Mouse (Mus musculus) urinary bladder, adult 2 months (tissue): ENCODE results near the gene Timm17b. TPM values are rescaled to one million over a fixed set of nuclear protein-coding genes. Genes with fewer than 3 reads are reported as not detected.

Experiments
- DNase-seq: peaks from one replicate; pipeline ENCODE4 v3.0.0; 2022; ENCODE audit warnings: low spot score
- polyA plus RNA-seq: library from polyadenylated mRNA; depleted of rRNA; stranded (reverse); fragments of >200 nt; gene quantifications from 2 replicates; pipeline ENCODE4 v1.2.3, GENCODE M21; 2012; rRNA removed

Timm17b gene
- polyA plus RNA-seq, 1 experiment: 22.2 TPM

GRCm38 (mm10) chrX:7919601-7920383 is 20.6 kb downstream of the Timm17b start, which contains the start of gene Pcsk1n:
Pcsk1n (plus strand) TSS chrX:7919822.
- DNase-seq: no peak

- no peak for DNase-seq
These were observed 22.9 kb downstream of the Timm17b start for GRCm38 (mm10) chrX:7922032-7922431.

GRCm38 (mm10) chrX:7926266-7926665 is 27.1 kb downstream of the Timm17b start:
- no peak for DNase-seq

- DNase-seq: no peak
These were observed 28.0 kb downstream of the Timm17b start for GRCm38 (mm10) chrX:7927116-7927515.

GRCm38 (mm10) chrX:7928270-7928790 is 29.2 kb downstream of the Timm17b start, which contains the start of gene Eras:
Eras (minus strand) TSS chrX:7928607.
- no peak for DNase-seq

GRCm38 (mm10) chrX:7936874-7937273 is 37.7 kb downstream of the Timm17b start:
- no peak for DNase-seq

GRCm38 (mm10) chrX:7937667-7938066 is 38.5 kb downstream of the Timm17b start:
- DNase-seq: no peak

- no peak for DNase-seq
These were observed 46.5 kb downstream of the Timm17b start for GRCm38 (mm10) chrX:7945618-7946017.

GRCm38 (mm10) chrX:7947108-7947899 is 48.1 kb downstream of the Timm17b start, which contains the start of gene Hdac6:
Hdac6 (minus strand) TSS chrX:7947889.
- DNase-seq: no peak

GRCm38 (mm10) chrX:7947900-7948492 is 48.8 kb downstream of the Timm17b start:
- peak; percentile 68 for DNase-seq

- DNase-seq: no peak
These were observed 50.9 kb downstream of the Timm17b start for GRCm38 (mm10) chrX:7950091-7950490.

Other genes starting within 250 kb of the Timm17b start
- gene Prickle3, start 242.1 kb upstream of the Timm17b start, polyA plus RNA-seq: 12.1 and 16.3 TPM in 2 replicates
- gene Plp2, start 228.0 kb upstream of the Timm17b start, polyA plus RNA-seq: 233 and 234 TPM in 2 replicates
- gene Magix, start 218.1 kb upstream of the Timm17b start, polyA plus RNA-seq: 1.1 and 1.6 TPM in 2 replicates
- gene Gpkow, start 202.2 kb upstream of the Timm17b start, polyA plus RNA-seq: 20.6 and 21.9 TPM in 2 replicates
- gene Wdr45, start 185.0 kb upstream of the Timm17b start, polyA plus RNA-seq: 48.8 and 56.1 TPM in 2 replicates
- gene Gm45208, start 177.1 kb upstream of the Timm17b start, polyA plus RNA-seq: 0.44 TPM in 1 of 2 replicates, not detected in the other
- gene Praf2, start 170.9 kb upstream of the Timm17b start, polyA plus RNA-seq: 30.8 and 37.7 TPM in 2 replicates
- 16.9 and 17.2 TPM in 2 replicates for gene Ccdc120, start 148.5 kb upstream of the Timm17b start, polyA plus RNA-seq
- gene Tfe3, start 136.8 kb upstream of the Timm17b start, polyA plus RNA-seq: 11.2 and 23.7 TPM in 2 replicates
- gene Gripap1, start 109.6 kb upstream of the Timm17b start, polyA plus RNA-seq: 49.5 and 53.1 TPM in 2 replicates
- gene Kcnd1, start 77.1 kb upstream of the Timm17b start, polyA plus RNA-seq: 1.7 and 2.4 TPM in 2 replicates
- 31.4 and 43.4 TPM in 2 replicates for gene Otud5, start 58.0 kb upstream of the Timm17b start, polyA plus RNA-seq
- gene Pim2, start 21.1 kb upstream of the Timm17b start, polyA plus RNA-seq: 8.8 and 10.8 TPM in 2 replicates
- 43.3 and 68.2 TPM in 2 replicates for gene Slc35a2, start 15.3 kb upstream of the Timm17b start, polyA plus RNA-seq
- 84.2 and 90.7 TPM in 2 replicates for gene Pqbp1, start 88 bp upstream of the Timm17b start, polyA plus RNA-seq
- not detected in 2 replicates for gene Gm10491, start 8.5 kb downstream of the Timm17b start, polyA plus RNA-seq
- gene Gm10490, start 10.2 kb downstream of the Timm17b start, polyA plus RNA-seq: not detected in 2 replicates
- 0.51 and 0.66 TPM in 2 replicates for gene Pcsk1n, start 20.5 kb downstream of the Timm17b start, polyA plus RNA-seq
- gene Eras, start 29.2 kb downstream of the Timm17b start, polyA plus RNA-seq: not detected in 2 replicates
- 20.9 and 22.0 TPM in 2 replicates for gene Hdac6, start 48.5 kb downstream of the Timm17b start, polyA plus RNA-seq
- 0.18 and 0.26 TPM in 2 replicates for gene Gata1, start 78.7 kb downstream of the Timm17b start, polyA plus RNA-seq
- gene Glod5, start 119.1 kb downstream of the Timm17b start, polyA plus RNA-seq: not detected in 2 replicates
- gene Suv39h1, start 175.4 kb downstream of the Timm17b start, polyA plus RNA-seq: 11.8 and 13.0 TPM in 2 replicates
- 3.8 and 3.9 TPM in 2 replicates for gene Was, start 191.1 kb downstream of the Timm17b start, polyA plus RNA-seq
- gene Wdr13, start 233.5 kb downstream of the Timm17b start, polyA plus RNA-seq: 73.3 and 77.8 TPM in 2 replicates
- 281 and 318 TPM in 2 replicates for gene Rbm3, start 246.5 kb downstream of the Timm17b start, polyA plus RNA-seq